Mouse (Mus musculus) limb, embryonic 14.5 days (tissue): Measurements from ENCODE around the gene Pcbp2. TPM values are rescaled to one million over a fixed set of nuclear protein-coding genes. Genes with fewer than 3 reads are reported as not detected.

Experiments used
- ATAC-seq: fragments of 200-750 bp; cut with Nextera tagmentation; 2 replicates; pipeline ENCODE4 v1.8.0; 2017; ENCODE audit warnings: low read depth, moderate number of reproducible peaks, moderate TSS enrichment; ENCODE audit not compliant: low FRiP score
- DNase-seq: peaks from one replicate; pipeline ENCODE4 v3.0.0-alpha.2; 2015; ENCODE audit warnings: low spot score
- H3K27ac ChIP-seq: fragments of 300-500 bp; sonication (generic); replicated peaks from 2 replicates; pipeline ENCODE4 v1.5.1; 2014; ENCODE audit warnings: low read depth, mild to moderate bottlenecking, low read length, moderate library complexity, mixed read lengths
- H3K27me3 ChIP-seq: fragments of 300-500 bp; sonication (generic); 2 replicates; pipeline ENCODE4 v1.6.1; 2014; ENCODE audit warnings: low read length, mixed read lengths; ENCODE audit not compliant: control insufficient read depth, insufficient read depth
- H3K36me3 ChIP-seq: fragments of 300-500 bp; sonication (generic); 2 replicates; pipeline ENCODE4 v1.6.1; 2014; ENCODE audit warnings: mild to moderate bottlenecking, low read length, moderate library complexity, mixed read lengths; ENCODE audit not compliant: control insufficient read depth, insufficient read depth
- H3K4me1 ChIP-seq: fragments of 300-500 bp; sonication (generic); 2 replicates; pipeline ENCODE4 v1.6.1; 2014; ENCODE audit warnings: antibody characterized with exemption, low read length, mixed read lengths; ENCODE audit not compliant: control insufficient read depth, insufficient read depth
- H3K4me2 ChIP-seq: fragments of 300-500 bp; sonication (generic); replicated peaks from 2 replicates; pipeline ENCODE4 v1.6.1; 2014; ENCODE audit warnings: low read depth, mild to moderate bottlenecking, low read length, moderate library complexity; ENCODE audit not compliant: severe bottlenecking
- H3K4me3 ChIP-seq: fragments of 300-500 bp; sonication (generic); replicated peaks from 2 replicates; pipeline ENCODE4 v1.5.1; 2014; ENCODE audit warnings: low read length
- H3K9ac ChIP-seq: fragments of 300-500 bp; sonication (generic); 2 replicates; pipeline ENCODE4 v1.6.1; 2014; ENCODE audit warnings: mild to moderate bottlenecking, low read depth, low read length, moderate library complexity; ENCODE audit not compliant: severe bottlenecking
- H3K9me3 ChIP-seq: fragments of 300-500 bp; sonication (generic); 2 replicates; pipeline ENCODE4 v1.6.1; 2016; ENCODE audit warnings: low read length; ENCODE audit not compliant: control insufficient read depth
- POLR2A ChIP-seq: fragments of 200-500 bp; IDR thresholded peaks from 2 replicates; pipeline ENCODE4 v1.8.0; 2012; ENCODE audit warnings: inconsistent platforms, mild to moderate bottlenecking, moderate library complexity, borderline replicate concordance; ENCODE audit not compliant: insufficient read depth, insufficient read length; ENCODE audit errors: extremely low read depth
- WGBS: fragments of 180-500 bp; shearing (Covaris S2); extraction: QIAGEN DNeasy Blood & Tissue Kit; methylation state at CpG from one replicate; pipeline ENCODE4 v1.1.7; 2014; 5-methylcytosine and 5-hydroxymethylcytosine counted together
- polyA plus RNA-seq, 2 experiments: library from polyadenylated mRNA; depleted of rRNA in 1 of 2; stranded (reverse) in 1 of 2; unstranded in 1 of 2; fragments of >200 nt; fragmentation: Nextera tagmentation in 1 of 2; extraction: Ambion mirVana in 1 of 2; gene quantifications; 2 replicates each; pipeline versions ENCODE4 v1.2.1 to v1.2.3; 2012 to 2014

The Pcbp2 gene
- polyA plus RNA-seq, 2 experiments: 324 to 814 TPM

DNA sequence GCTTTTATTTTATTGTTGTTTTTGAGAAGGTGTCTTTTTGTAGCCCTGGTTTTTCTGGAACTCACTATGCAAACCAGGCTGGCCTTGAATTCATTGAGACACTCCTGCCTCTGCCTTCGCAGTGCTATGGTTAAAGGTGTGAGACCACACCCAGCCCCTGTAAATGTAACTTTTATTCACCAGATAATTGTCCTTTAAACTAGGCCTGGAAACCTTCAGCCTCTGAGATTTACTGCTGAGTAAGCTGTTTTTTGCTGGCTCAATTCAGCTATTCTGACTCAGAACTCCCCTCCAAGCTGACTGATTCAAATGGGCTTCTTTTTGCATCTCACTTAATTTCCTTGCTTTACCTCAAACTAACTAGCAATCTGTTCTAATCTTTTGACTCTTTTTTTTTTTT, 43.4 kb upstream of the Pcbp2 start:
- Histone ChIP-seq H3K4me3 (no peak overlapping the region), H3K4me1 (no peaks in the 10 kb centered on the region), H3K4me2 (no peak overlapping the region), H3K27me3 (no peaks in the 10 kb centered on the region), H3K36me3 (peaks cover 77% of the 10 kb centered on the region), H3K9me3 (no peaks in the 10 kb centered on the region), H3K9ac (no peak overlapping the region), H3K27ac (no peak overlapping the region)
- no peak for ATAC-seq
- TF ChIP-seq POLR2A: no peak
- 90% methylated on average over 1 of the region's 1 CpGs for WGBS
- DNase-seq: no peak

DNA sequence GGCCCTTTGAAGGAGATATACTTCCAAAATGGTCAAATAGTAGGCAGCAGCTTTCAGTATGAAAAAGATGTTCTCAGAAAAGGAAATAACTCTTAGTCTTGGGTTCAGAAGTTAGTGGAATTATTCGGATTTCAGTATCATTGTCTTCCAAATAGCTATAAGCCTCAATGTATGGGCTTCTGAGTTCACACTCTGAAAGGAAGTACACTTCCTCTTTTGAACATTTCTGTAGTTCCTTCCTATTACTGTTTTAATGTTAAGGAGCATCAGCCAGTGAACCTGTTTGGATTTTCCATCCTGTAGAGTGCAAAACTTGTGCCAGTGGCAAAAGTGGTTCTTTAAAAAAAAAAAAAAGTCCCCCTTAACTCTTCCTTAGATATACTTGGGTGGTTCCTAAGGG, 38.3 kb upstream of the Pcbp2 start:
- Histone ChIP-seq H3K27ac (no peak overlapping the region), H3K36me3 (peaks cover 95% of the 10 kb centered on the region), H3K4me1 (no peaks in the 10 kb centered on the region), H3K4me2 (no peak overlapping the region), H3K9ac (no peak overlapping the region), H3K9me3 (no peaks in the 10 kb centered on the region), H3K27me3 (no peaks in the 10 kb centered on the region), H3K4me3 (no peak overlapping the region)
- 83% methylated on average over 1 of the region's 1 CpGs for WGBS
- DNase-seq (no peak), ATAC-seq (no peak)
- no peak for TF ChIP-seq POLR2A

DNA sequence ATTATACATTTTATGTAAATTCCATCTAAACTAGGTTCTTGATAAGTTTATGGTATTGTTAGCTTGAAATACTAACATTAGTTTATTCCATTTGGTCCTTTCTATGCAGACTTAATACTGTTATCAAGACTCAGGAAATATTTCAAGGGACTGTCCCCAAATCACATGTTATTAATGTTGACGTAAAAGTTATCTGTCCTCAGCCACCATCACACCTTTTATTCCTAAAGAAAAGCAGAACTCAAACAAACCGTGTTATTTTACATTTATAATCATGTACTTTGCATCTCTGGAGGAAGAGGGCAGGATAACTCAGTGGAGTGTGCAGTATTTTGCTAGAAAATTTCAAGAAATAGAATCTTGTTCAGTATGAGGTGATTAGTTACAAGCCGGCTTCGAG, 37.2 kb upstream of the Pcbp2 start:
- DNase-seq: no peak
- WGBS: 95% methylated on average over 4 of the region's 4 CpGs
- TF ChIP-seq POLR2A: no peak
- Histone ChIP-seq H3K4me3 (no peak overlapping the region), H3K4me2 (no peak overlapping the region), H3K9ac (no peak overlapping the region), H3K27ac (no peak overlapping the region), H3K4me1 (no peaks in the 10 kb centered on the region), H3K36me3 (peaks cover 90% of the 10 kb centered on the region), H3K27me3 (no peaks in the 10 kb centered on the region), H3K9me3 (no peaks in the 10 kb centered on the region)
- no peak for ATAC-seq

DNA sequence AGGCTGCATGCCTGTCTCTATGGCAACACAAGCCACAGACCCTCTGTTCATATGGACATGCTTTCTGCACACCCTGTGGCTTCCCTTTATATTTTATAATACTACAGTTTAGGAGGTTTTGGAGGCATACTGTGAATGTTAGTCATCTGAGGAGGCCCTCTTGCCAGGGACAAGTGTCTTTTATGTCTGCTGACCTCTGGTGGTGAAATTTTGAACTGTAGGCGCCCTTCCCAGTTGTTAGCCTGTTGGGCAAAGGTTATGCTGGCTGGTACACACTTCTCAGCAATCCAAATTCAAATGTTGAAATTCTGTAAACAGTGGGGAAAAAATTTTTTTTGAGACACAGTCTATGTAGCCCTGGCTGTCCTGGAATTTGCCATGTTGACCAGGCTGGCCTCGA, 27.8 kb upstream of the Pcbp2 start:
- TF ChIP-seq POLR2A: no peak
- Histone ChIP-seq H3K4me1 (no peaks in the 10 kb centered on the region), H3K27me3 (no peaks in the 10 kb centered on the region), H3K4me3 (no peak overlapping the region), H3K4me2 (no peak overlapping the region), H3K9me3 (no peaks in the 10 kb centered on the region), H3K9ac (no peak overlapping the region), H3K27ac (no peak overlapping the region), H3K36me3 (peaks cover 2% of the 10 kb centered on the region; the same call in 1 of the 2 replicates)
- DNase-seq (peak; percentile 88), ATAC-seq (0 out of 2 replicates have a peak, but pooled peaks have one; percentile 31)
- 50% methylated on average over 2 of the region's 2 CpGs for WGBS

DNA sequence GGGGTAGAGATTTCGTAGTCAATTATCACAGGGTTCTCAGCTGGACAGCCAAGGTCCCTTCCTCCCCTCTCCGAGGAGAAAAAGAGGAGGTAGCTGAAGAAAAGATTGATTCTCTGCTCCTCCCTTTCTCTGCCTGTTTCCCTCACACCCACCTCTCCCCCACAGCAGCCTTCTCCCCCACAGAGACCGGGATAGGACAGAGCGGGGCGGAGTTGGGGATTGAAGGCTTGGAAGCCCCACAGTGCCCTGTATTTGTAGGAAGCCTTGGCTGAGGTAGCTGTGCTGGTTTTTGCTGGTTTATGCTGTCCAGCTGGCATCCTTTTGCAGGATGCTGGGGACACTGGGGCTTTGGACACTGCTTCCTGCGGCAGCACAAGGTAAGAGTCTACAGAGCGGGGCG, 25.2 kb upstream of the Pcbp2 start, which contains the start of gene Amhr2:
Amhr2 (plus strand) TSS at position 222 of the 400 bp plus-strand sequence.
- Histone ChIP-seq H3K9me3 (no peaks in the 10 kb centered on the region), H3K27me3 (no peaks in the 10 kb centered on the region), H3K4me3 (no peak within 1 kb of the TSS), H3K27ac (no peak within 1 kb of the TSS), H3K9ac (no peak within 1 kb of the TSS), H3K36me3 (no peaks in the 10 kb centered on the region), H3K4me2 (no peak within 1 kb of the TSS), H3K4me1 (no peaks in the 10 kb centered on the region)
- WGBS: 69% methylated on average over 8 of the region's 8 CpGs
- DNase-seq (no peak), ATAC-seq (no peak)
- TF ChIP-seq POLR2A: no peak

DNA sequence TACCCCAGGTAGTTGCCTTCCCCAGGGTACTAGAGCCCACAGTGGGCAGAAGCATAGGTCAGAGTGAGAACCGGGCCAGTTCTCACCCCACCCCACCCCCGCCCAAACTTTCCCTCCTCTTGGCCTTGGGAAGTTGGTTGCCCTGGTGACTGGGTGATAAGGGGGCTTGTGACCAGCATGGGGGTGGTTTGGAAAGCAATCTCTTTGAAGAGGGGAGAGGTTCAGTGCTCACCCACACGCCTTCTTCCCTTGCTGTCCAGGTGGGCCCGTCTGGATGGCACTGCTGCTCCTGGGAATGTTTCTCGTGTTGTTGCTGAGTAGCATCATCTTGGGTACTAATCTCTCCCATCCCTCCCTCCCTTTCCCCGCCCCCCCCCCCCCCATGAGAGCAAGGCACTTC, 23.9 kb upstream of the Pcbp2 start:
- Histone ChIP-seq H3K27ac (no peak overlapping the region), H3K9me3 (no peaks in the 10 kb centered on the region), H3K9ac (no peak overlapping the region), H3K4me1 (no peaks in the 10 kb centered on the region), H3K27me3 (no peaks in the 10 kb centered on the region), H3K4me2 (no peak overlapping the region), H3K36me3 (no peaks in the 10 kb centered on the region), H3K4me3 (no peak overlapping the region)
- ATAC-seq (no peak), DNase-seq (no peak)
- no peak for TF ChIP-seq POLR2A
- WGBS: 47% methylated on average over 5 of the region's 6 CpGs
